Mouse (Mus musculus) hindbrain, postnatal 0 days (tissue): ENCODE measurements at regions not wholly inside any gene's neighbourhood (a gene's known extent, or its start where the extent isn't known, plus 50 kb on each side); places are given as distances from the start of the nearest gene placed in this dataset.

Experiments used
- ATAC-seq: fragments of 200-750 bp; cut with Nextera tagmentation; 2 replicates; pipeline ENCODE4 v1.8.0; 2017; ENCODE audit warnings: mild to moderate bottlenecking, moderate TSS enrichment, moderate library complexity
- DNase-seq: peaks from one replicate; pipeline ENCODE4 v3.0.0-alpha.2; 2015; ENCODE audit warnings: low spot score
- H3K27ac ChIP-seq: fragments of 300-500 bp; sonication (generic); 2 replicates; pipeline ENCODE4 v1.5.1; 2014; ENCODE audit warnings: mild to moderate bottlenecking
- H3K27me3 ChIP-seq: fragments of 300-500 bp; sonication (generic); 2 replicates; pipeline ENCODE4 v1.6.1; 2014; ENCODE audit warnings: low read length, mixed read lengths; ENCODE audit not compliant: insufficient read depth
- H3K36me3 ChIP-seq: fragments of 300-500 bp; sonication (generic); 2 replicates; pipeline ENCODE4 v1.6.1; 2014; ENCODE audit warnings: low read length, mixed read lengths; ENCODE audit not compliant: insufficient read depth
- H3K4me1 ChIP-seq: fragments of 300-500 bp; sonication (generic); 2 replicates; pipeline ENCODE4 v1.6.1; 2014; ENCODE audit warnings: antibody characterized with exemption, low read length, mixed read lengths; ENCODE audit not compliant: insufficient read depth
- H3K4me2 ChIP-seq: fragments of 300-500 bp; sonication (generic); 2 replicates; pipeline ENCODE4 v1.6.1; 2014; ENCODE audit warnings: low read depth, mild to moderate bottlenecking, low read length, moderate library complexity, mixed read lengths
- H3K4me3 ChIP-seq: fragments of 300-500 bp; sonication (generic); 2 replicates; pipeline ENCODE4 v1.5.1; 2014; ENCODE audit warnings: low read length
- H3K9ac ChIP-seq: fragments of 300-500 bp; sonication (generic); replicated peaks from 2 replicates; pipeline ENCODE4 v1.6.1; 2014; ENCODE audit warnings: mild to moderate bottlenecking, low read length, moderate library complexity, mixed read lengths
- H3K9me3 ChIP-seq: fragments of 300-500 bp; sonication (generic); 2 replicates; pipeline ENCODE4 v1.6.1; 2016; ENCODE audit warnings: low read length, mixed read lengths
- CTCF ChIP-seq: IDR thresholded peaks from 2 replicates; pipeline ENCODE4 v1.5.1; 2016; ENCODE audit warnings: antibody characterized with exemption, control low read depth, low read depth
- WGBS: fragments of 180-500 bp; shearing (Covaris S2); extraction: QIAGEN DNeasy Blood & Tissue Kit; methylation state at CpG from one replicate; pipeline ENCODE4 v1.1.7; 2014; 5-methylcytosine and 5-hydroxymethylcytosine counted together

DNA sequence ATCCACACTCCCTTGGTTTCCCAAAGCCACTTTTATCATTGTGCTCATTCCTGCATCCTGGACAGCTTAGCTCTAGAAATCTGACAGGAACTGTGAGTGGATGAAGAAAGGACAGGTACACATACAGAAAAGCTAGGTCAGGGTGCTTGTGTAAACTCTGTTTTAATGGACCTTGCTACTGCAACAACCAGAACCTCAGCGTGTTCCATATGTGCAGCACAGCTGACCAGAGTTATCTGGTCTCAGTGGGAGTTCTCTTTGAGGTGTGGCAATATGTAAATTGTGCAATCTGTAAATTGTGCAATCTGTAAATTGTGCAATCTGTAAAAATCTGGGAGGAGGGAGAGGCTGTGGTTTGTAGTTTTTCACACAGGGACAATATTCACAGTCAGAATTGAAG lies 282.4 kb upstream of the Ptprd start:
- WGBS, result 69% methylated on average over 1 of the region's 1 CpGs
- Histone ChIP-seq H3K4me2 (no peak overlapping the region), H3K27ac (no peak overlapping the region), H3K27me3 (no peaks in the 10 kb centered on the region), H3K4me3 (no peak overlapping the region), H3K9me3 (no peaks in the 10 kb centered on the region), H3K9ac (no peak overlapping the region), H3K4me1 (no peaks in the 10 kb centered on the region), H3K36me3 (no peaks in the 10 kb centered on the region)
- no peak for TF ChIP-seq CTCF
- DNase-seq, result no peak
- no peak for ATAC-seq

DNA sequence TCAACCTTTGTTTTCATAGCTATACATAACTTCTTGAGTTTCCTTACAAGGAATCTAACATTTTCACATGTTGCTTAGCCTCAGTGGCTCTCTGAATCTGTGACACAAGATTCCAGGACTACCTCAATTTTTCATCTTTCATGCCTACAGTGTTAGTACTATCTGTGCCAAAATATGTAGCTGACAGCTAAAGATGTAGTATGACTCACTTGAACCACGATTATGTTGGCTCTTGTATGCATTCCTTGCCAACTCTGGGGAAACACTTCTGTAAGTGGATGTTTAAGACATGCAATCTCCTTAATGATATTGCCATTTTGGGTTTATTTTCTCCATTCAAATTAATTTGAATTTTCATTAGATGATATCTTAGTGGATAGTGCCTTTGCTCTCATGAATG lies 254.8 kb upstream of the Ptprd start:
- H3K4me2 ChIP-seq, result no peak overlapping the region
- H3K27me3 ChIP-seq, result no peaks in the 10 kb centered on the region
- H3K4me1 ChIP-seq, result no peaks in the 10 kb centered on the region
- no peak overlapping the region for H3K27ac ChIP-seq
- 55% methylated on average over 1 of the region's 1 CpGs for WGBS
- H3K9ac ChIP-seq, result no peak overlapping the region
- no peak for ATAC-seq
- no peak overlapping the region for H3K4me3 ChIP-seq
- H3K36me3 ChIP-seq, result no peaks in the 10 kb centered on the region
- no peaks in the 10 kb centered on the region for H3K9me3 ChIP-seq
- no peak for TF ChIP-seq CTCF
- no peak for DNase-seq

DNA sequence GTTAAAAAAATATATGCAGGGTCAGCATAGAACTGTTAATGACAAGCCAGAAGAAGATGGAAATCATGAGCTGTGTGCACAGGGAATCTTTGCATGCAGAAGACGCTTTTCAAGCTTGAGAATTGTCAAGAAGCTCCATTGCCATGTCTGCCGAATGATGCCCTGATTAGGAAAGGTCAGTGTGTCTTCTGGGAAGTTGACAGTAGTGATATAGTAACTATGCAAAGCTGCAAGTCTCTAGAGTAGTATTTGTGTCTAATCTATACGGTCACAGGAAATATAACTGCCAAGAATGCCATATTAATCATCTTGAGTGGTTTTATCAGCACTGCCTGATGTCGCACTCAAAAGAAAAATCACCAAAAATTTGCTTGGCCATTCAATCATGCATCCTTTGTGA lies 244.5 kb upstream of the Ptprd start:
- H3K27me3 ChIP-seq, result no peaks in the 10 kb centered on the region
- H3K36me3 ChIP-seq, result no peaks in the 10 kb centered on the region
- no peak overlapping the region for H3K9ac ChIP-seq
- no peaks in the 10 kb centered on the region for H3K4me1 ChIP-seq
- H3K27ac ChIP-seq, result no peak overlapping the region
- H3K9me3 ChIP-seq, result no peaks in the 10 kb centered on the region
- peak; percentile 3 for DNase-seq
- TF ChIP-seq CTCF, result no peak
- 62% methylated on average over 4 of the region's 4 CpGs for WGBS
- no peak overlapping the region for H3K4me3 ChIP-seq
- ATAC-seq, result no peak
- no peak overlapping the region for H3K4me2 ChIP-seq

DNA sequence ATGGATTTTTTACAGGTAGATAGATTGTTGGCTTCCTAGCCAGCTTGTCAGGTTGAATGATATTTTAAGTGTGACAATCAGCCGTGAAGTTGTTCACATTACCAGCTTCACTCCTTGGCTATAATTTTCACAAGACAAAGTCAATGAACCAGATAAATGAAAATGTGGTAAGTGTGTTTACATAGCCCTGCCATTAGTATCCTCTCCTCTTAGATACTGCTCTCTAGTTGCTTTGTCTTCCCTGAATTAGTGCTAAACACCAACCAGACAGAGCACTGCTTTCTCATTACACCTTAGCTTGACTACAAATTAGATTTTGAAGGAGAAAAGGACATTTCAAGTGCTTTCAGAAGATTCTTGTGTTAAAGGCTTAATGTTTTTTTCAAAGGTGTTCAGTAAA lies 205.4 kb upstream of the Ptprd start:
- no peak for TF ChIP-seq CTCF
- ATAC-seq (no peak), DNase-seq (peak; percentile 22)
- no peak overlapping the region for H3K9ac ChIP-seq
- H3K36me3 ChIP-seq, result no peaks in the 10 kb centered on the region
- no peak overlapping the region for H3K4me2 ChIP-seq
- H3K27me3 ChIP-seq, result no peaks in the 10 kb centered on the region
- H3K4me1 ChIP-seq, result no peaks in the 10 kb centered on the region
- WGBS, result 67% methylated on average over 1 of the region's 1 CpGs
- H3K4me3 ChIP-seq, result no peak overlapping the region
- no peaks in the 10 kb centered on the region for H3K9me3 ChIP-seq
- H3K27ac ChIP-seq, result no peak overlapping the region

DNA sequence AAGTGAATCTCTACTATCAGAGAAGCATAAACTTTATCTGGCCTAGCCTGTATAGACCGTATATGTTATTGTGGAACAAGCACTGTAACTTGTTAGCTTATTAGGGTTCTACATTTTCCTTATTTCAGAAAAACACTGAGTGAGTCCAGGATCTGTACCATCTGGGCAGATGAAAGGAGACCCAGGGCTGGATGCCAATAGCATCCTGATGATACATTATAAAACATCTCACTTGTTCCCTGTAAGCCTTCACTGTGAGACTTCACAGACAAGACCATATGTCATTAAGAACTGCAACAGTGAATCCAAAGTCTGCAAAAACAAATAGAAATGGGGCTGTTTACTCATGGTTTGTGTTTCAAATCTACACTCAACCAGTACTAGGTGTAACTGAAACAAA lies 177.6 kb upstream of the Ptprd start:
- no peak for TF ChIP-seq CTCF
- WGBS, result 92% methylated on average over 1 of the region's 1 CpGs
- no peak for DNase-seq
- no peaks in the 10 kb centered on the region for H3K4me1 ChIP-seq
- H3K36me3 ChIP-seq, result no peaks in the 10 kb centered on the region
- H3K27ac ChIP-seq, result no peak overlapping the region
- no peak overlapping the region for H3K4me3 ChIP-seq
- ATAC-seq, result no peak
- no peak overlapping the region for H3K9ac ChIP-seq
- no peaks in the 10 kb centered on the region for H3K9me3 ChIP-seq
- no peak overlapping the region for H3K4me2 ChIP-seq
- H3K27me3 ChIP-seq, result no peaks in the 10 kb centered on the region

DNA sequence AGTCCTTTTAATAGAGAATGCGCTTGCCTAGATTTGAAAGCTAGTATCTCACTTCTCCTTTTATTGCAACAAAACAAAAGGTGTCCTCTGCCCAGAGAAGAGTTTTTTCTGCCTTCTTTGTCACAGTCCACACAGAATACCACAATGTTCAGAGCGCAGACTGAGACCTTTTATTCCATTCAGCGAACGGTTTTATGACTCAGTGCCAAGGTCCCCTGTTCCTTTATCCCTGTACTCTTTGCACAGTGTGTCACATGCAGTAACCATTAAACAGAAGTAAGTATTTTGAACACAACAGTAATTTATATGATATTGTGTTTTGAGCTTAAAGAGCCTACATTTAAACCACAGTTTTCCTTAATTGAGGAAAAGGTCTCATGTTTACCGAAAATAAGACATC lies 143.4 kb upstream of the Ptprd start:
- ATAC-seq, result no peak
- no peak for DNase-seq
- Histone ChIP-seq H3K4me1 (no peaks in the 10 kb centered on the region), H3K9me3 (no peaks in the 10 kb centered on the region), H3K4me3 (no peak overlapping the region), H3K27ac (no peak overlapping the region), H3K4me2 (no peak overlapping the region), H3K9ac (no peak overlapping the region), H3K27me3 (no peaks in the 10 kb centered on the region), H3K36me3 (no peaks in the 10 kb centered on the region)
- 64% methylated on average over 5 of the region's 5 CpGs for WGBS
- TF ChIP-seq CTCF, result no peak

DNA sequence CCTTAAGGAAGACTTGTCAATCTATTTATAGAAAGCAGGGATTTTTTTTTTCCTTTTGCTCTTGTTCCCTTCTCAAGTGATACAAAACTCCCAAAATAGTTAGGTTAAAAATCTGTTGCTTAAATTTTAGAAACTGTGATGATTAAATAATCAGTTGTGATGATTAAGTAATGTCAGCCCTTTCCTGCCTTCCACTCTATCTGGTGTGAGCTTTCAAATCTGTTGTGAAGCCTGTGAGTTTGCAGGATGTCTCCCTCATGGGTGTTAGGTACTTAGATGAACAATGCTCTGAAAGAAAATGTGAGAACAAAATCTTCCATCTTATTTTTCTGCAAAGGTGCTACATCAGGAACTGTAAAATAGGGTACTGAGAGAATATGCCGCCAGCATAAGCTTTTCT lies 124.0 kb upstream of the Ptprd start:
- no peak overlapping the region for H3K4me3 ChIP-seq
- no peak overlapping the region for H3K27ac ChIP-seq
- H3K27me3 ChIP-seq, result no peaks in the 10 kb centered on the region
- no peaks in the 10 kb centered on the region for H3K4me1 ChIP-seq
- no peaks in the 10 kb centered on the region for H3K36me3 ChIP-seq
- WGBS, result 74% methylated on average over 1 of the region's 1 CpGs
- H3K9me3 ChIP-seq, result no peaks in the 10 kb centered on the region
- ATAC-seq (no peak), DNase-seq (no peak)
- no peak overlapping the region for H3K4me2 ChIP-seq
- TF ChIP-seq CTCF, result no peak
- no peak overlapping the region for H3K9ac ChIP-seq
